Mouse (Mus musculus) MEL (cell line): ENCODE measurements at regions not wholly inside any gene's neighbourhood (a gene's known extent, or its start where the extent isn't known, plus 50 kb on each side); places are given as distances from the start of the nearest gene placed in this dataset.

Source experiments
- BHLHE40 ChIP-seq: IDR thresholded peaks from 2 replicates; pipeline ENCODE4 v1.6.1; 2012; ENCODE audit warnings: low read depth, mild to moderate bottlenecking, inconsistent platforms, low read length, improper control_type of control experiment, borderline replicate concordance
- CTCF ChIP-seq, 3 experiments: IDR thresholded peaks in 2 of 3; conservative IDR thresholded peaks in 1 of 3; 2 replicates each; pipeline ENCODE4 v1.5.1; 2011 to 2012; ENCODE audit warnings: low read length in 3 of 3, low read depth in 2 of 3, mild to moderate bottlenecking in 2 of 3, improper control_type of control experiment in 1 of 3, inconsistent platforms in 1 of 3, mixed read lengths in 1 of 3, moderate library complexity in 1 of 3; ENCODE audit not compliant: control insufficient read depth in 1 of 3, insufficient read depth in 1 of 3, poor library complexity in 1 of 3, severe bottlenecking in 1 of 3
- EP300 ChIP-seq, 2 experiments: IDR thresholded peaks; 2 replicates each; pipeline ENCODE4 v1.6.1; 2011; ENCODE audit warnings: improper control_type of control experiment in 2 of 2, low read length in 2 of 2, low read depth in 1 of 2, mild to moderate bottlenecking in 1 of 2
- GATA1 ChIP-seq: IDR thresholded peaks from 2 replicates; pipeline ENCODE4 v1.6.1; 2011; ENCODE audit warnings: low read depth, low read length, improper control_type of control experiment
- MAX ChIP-seq: IDR thresholded peaks from 2 replicates; pipeline ENCODE4 v1.6.1; 2011; ENCODE audit warnings: low read length, improper control_type of control experiment
- MAZ ChIP-seq: IDR thresholded peaks from 2 replicates; pipeline ENCODE4 v1.6.1; 2012; ENCODE audit warnings: low read depth, mild to moderate bottlenecking, inconsistent platforms, low read length, improper control_type of control experiment
- MYB ChIP-seq: IDR thresholded peaks from 2 replicates; pipeline ENCODE4 v1.6.1; 2011; ENCODE audit warnings: mild to moderate bottlenecking, low read depth, low read length, improper control_type of control experiment
- POLR2A ChIP-seq, 2 experiments: IDR thresholded peaks; 2 replicates each; pipeline ENCODE4 v1.6.1; 2011 to 2012; ENCODE audit warnings: low read length in 2 of 2, mild to moderate bottlenecking in 2 of 2, control low read depth in 1 of 2, improper control_type of control experiment in 1 of 2, low read depth in 1 of 2, moderate library complexity in 1 of 2; ENCODE audit not compliant: control insufficient read depth in 1 of 2, insufficient read depth in 1 of 2, poor library complexity in 1 of 2
- USF1 ChIP-seq: IDR thresholded peaks from 2 replicates; pipeline ENCODE4 v1.6.1; 2014; ENCODE audit warnings: low read depth, mild to moderate bottlenecking, inconsistent platforms, low read length, improper control_type of control experiment, moderate library complexity
- USF2 ChIP-seq, 2 experiments: IDR thresholded peaks; 2 replicates each; pipeline ENCODE4 v1.6.1; 2011 to 2012; ENCODE audit warnings: improper control_type of control experiment in 2 of 2, low read length in 2 of 2, borderline replicate concordance in 1 of 2, inconsistent platforms in 1 of 2, low read depth in 1 of 2, mild to moderate bottlenecking in 1 of 2; ENCODE audit not compliant: insufficient read depth in 1 of 2
- ZMIZ1 ChIP-seq: IDR thresholded peaks from 2 replicates; pipeline ENCODE4 v1.6.1; 2012; ENCODE audit warnings: low read depth, mild to moderate bottlenecking, inconsistent platforms, low read length, improper control_type of control experiment, moderate library complexity

- TF ChIP-seq MAZ: no peak
- no peak for TF ChIP-seq CTCF (IDR thresholded peaks at IDR 0.05 in 2 of 3, conservative IDR thresholded peaks at IDR 0.05 in 1 of 3; ENCODE audit: control insufficient read depth in 1 of 3, insufficient read depth in 1 of 3, low read depth in 2 of 3, low read length in 3 of 3, poor library complexity in 1 of 3, severe bottlenecking in 1 of 3)
- no peak for TF ChIP-seq EP300 (IDR thresholded peaks at IDR 0.05; ENCODE audit: low read depth in 1 of 2, low read length in 2 of 2)
- no peak for TF ChIP-seq MAX
- no peak for TF ChIP-seq ZMIZ1
- no peak for TF ChIP-seq BHLHE40
- no peak for TF ChIP-seq POLR2A (IDR thresholded peaks at IDR 0.05; ENCODE audit: control insufficient read depth in 1 of 2, insufficient read depth in 1 of 2, low read depth in 1 of 2, low read length in 2 of 2, poor library complexity in 1 of 2)
- TF ChIP-seq USF2 (IDR thresholded peaks at IDR 0.05; ENCODE audit: borderline replicate concordance in 1 of 2, insufficient read depth in 1 of 2, low read depth in 1 of 2, low read length in 2 of 2): no peak
- no peak for TF ChIP-seq USF1
- no peak for TF ChIP-seq GATA1
- no peak for TF ChIP-seq MYB
Observed at GRCm38 (mm10) chr7:115266141-115266540, 522.6 kb downstream of the Insc start.
